Mouse (Mus musculus): ENCODE results near the gene Skint6. TPM values are rescaled to one million over a fixed set of nuclear protein-coding genes. Genes with fewer than 3 reads are reported as not detected.
"Not testable (repeated sequence)": the region's sequence is repeated elsewhere in the genome, so short reads cannot be mapped to it uniquely, and the experiment has no call there.

Skint6 gene
- total RNA-seq (2021) = not detected
- long read RNA-seq = 0 reads

GRCm38 (mm10) chr4:113286873-113287272, at the start of gene Skint6:
Gene Skint6, minus strand, starts transcription at chr4:113286973.
- DNase-seq (ENCODE audit: low spot score in 2 of 2) = no peak

- no peak for DNase-seq (ENCODE audit: low spot score in 2 of 2)
Observed at GRCm38 (mm10) chr4:113320911-113321310, 34.1 kb upstream of the Skint6 start.

DNA sequence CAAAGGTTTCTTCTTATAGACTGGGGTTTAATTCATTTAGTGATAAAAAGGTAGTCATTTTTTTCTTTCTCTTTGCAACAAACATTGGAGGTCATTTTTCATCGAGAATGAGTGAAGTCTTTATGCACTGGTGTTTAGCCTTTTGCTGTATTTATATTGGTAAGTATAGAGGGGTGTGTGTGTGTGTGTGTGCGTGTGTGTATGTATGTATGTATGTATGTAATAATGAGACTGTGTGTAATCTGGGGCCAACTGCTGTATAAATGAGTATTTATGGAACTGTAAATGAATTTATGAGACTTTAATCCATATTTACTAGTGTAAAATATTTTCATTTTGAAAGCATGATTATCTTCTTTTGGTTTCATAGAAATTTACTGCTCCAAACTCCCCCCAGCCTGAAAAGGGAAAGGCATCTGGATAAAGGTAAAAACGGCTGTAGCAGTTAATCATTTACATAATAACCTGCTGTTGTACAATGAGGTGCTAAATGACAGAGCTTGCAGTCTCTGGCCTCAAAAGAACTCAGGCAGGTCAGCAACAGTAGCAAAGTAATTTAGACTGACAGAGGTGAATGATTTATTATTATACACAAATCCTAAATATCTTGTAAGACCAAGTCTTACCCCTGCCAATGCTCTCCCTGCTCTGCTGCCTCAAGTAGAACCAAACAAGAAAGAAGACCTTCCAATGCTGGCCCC, 15.2 kb upstream of the Skint6 start:
- DNase-seq (ENCODE audit: low spot score in 2 of 2) = no peak

- no peak for DNase-seq (ENCODE audit: low spot score in 2 of 2)
Observed at GRCm38 (mm10) chr4:113263363-113264060, 23.3 kb downstream of the Skint6 start.

DNA sequence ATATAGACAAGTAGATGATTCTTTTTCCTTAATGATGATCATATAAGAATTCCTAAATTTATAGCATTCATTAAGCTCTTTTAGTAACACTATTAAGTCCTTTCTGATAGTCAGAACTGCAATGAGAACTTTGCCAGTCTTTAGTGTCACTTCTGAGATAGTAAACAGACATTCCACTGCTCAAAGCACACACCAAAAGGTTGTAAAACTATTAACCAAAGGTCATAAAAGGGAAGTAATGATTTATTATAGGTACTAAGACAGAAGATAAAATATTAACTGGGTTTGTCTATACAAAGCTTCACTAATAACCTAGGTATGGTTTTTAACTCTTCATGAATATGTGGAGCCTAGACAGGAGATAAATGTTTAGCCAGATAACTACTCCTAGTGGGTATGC, 41.0 kb downstream of the Skint6 start:
- no peak for DNase-seq (ENCODE audit: low spot score in 2 of 2)

DNA sequence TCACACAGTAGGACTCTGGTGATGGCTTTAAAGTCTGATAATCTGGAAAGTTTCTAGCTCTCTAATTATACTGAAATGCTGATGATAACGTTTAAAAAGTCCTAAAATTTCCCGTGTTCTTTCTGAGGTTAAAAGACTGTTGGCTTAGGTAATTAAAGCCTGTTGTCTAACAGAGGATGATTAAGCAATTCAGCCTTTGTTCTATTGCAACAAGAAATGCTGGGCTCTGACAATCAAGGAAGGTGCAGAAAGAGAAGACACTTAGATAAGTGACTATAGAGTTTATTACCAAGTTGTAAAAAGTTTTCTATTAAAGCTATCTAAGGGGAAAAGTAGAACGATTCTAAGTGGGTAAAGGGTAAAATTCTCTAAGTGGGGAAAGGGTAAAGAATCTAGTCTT, 219.2 kb downstream of the Skint6 start:
- no peak for DNase-seq (ENCODE audit: low spot score in 2 of 2)

DNA sequence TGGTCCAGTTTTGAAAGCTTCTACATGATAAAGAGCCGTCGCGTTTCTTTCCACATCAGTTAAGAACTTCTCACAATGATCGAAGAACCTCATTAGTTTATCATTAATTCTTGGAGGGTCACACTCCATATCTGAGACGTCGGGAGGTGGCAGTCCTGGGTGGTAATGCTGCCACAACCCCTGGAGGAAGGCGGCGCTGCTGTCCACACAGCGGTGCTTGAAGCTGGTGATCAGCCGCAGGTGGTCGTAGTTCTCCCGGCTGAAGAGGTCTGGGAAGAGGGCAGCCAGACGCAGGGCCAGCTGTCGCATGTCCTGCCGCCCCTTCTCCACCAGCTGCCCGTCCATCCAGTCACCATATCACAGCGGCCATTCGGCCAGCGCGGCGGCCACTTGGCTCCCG, 307.6 kb downstream of the Skint6 start:
- not testable (repeated sequence) for DNase-seq (ENCODE audit: low spot score in 2 of 2)

GRCm38 (mm10) chr4:112790646-112791045, 496.1 kb downstream of the Skint6 start:
- no peak for DNase-seq (ENCODE audit: low spot score in 2 of 2)

DNA sequence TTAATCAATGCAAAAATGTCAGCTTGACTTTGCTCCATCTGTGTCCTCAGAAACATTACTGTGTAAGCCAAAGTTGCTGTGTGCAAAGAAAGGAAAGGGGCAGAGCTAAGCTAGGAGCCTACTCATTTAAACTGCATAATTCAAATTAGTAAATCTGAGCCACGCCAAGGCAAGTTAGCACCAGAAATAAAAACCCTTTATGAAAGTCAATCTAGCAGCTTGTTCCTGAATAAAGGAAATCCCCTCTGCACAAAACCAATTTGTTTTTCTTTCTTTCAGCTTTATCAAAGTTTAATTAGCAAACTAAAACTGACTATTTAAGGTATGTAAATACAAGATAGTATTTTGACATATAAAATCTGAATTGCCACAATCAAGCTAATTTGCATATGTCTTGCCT, 512.0 kb downstream of the Skint6 start, which contains the start of gene Skint10:
Skint10 (minus strand) TSS at position 101 of the 400 bp plus-strand sequence.
- no peak for DNase-seq (ENCODE audit: low spot score in 2 of 2)

Data from layer of hippocampus, postnatal 10 days (tissue).